Mouse (Mus musculus) stomach, embryonic 16.5 days (tissue): ENCODE measurements around the gene Tnfrsf13c. TPM values are rescaled to one million over a fixed set of nuclear protein-coding genes. Genes with fewer than 3 reads are reported as not detected.

Experiments
- ATAC-seq: fragments of 200-750 bp; cut with Nextera tagmentation; 2 replicates; pipeline ENCODE4 v1.8.0; 2017; ENCODE audit warnings: moderate number of reproducible peaks, moderate TSS enrichment; ENCODE audit not compliant: insufficient read depth, low FRiP score
- H3K27ac ChIP-seq: fragments of 300-500 bp; sonication (generic); 2 replicates; pipeline ENCODE4 v1.5.1; 2014; ENCODE audit warnings: low read length
- H3K27me3 ChIP-seq: fragments of 300-500 bp; sonication (generic); 2 replicates; pipeline ENCODE4 v1.6.1; 2014; ENCODE audit warnings: low read length, control low read depth, mixed read lengths; ENCODE audit not compliant: control insufficient read depth, insufficient read depth
- H3K36me3 ChIP-seq: fragments of 300-500 bp; sonication (generic); 2 replicates; pipeline ENCODE4 v1.6.1; 2014; ENCODE audit warnings: low read length; ENCODE audit not compliant: control insufficient read depth, insufficient read depth
- H3K4me1 ChIP-seq: fragments of 300-500 bp; sonication (generic); 2 replicates; pipeline ENCODE4 v1.6.1; 2014; ENCODE audit warnings: low read length, control low read depth, mixed read lengths; ENCODE audit not compliant: control insufficient read depth, insufficient read depth
- H3K4me2 ChIP-seq: fragments of 300-500 bp; sonication (generic); 2 replicates; pipeline ENCODE4 v1.6.1; 2014; ENCODE audit warnings: low read depth, low read length, mixed read lengths
- H3K4me3 ChIP-seq: fragments of 300-500 bp; sonication (generic); replicated peaks from 2 replicates; pipeline ENCODE4 v1.5.1; 2014; ENCODE audit warnings: mild to moderate bottlenecking, low read length
- H3K9ac ChIP-seq: fragments of 300-500 bp; sonication (generic); 2 replicates; pipeline ENCODE4 v1.6.1; 2014; ENCODE audit warnings: low read length
- H3K9me3 ChIP-seq: fragments of 300-500 bp; sonication (generic); replicated peaks from 2 replicates; pipeline ENCODE4 v1.6.1; 2016; ENCODE audit warnings: low read length, control low read depth; ENCODE audit not compliant: control insufficient read depth
- WGBS: fragments of 180-500 bp; shearing (Covaris S2); extraction: QIAGEN DNeasy Blood & Tissue Kit; methylation state at CpG from one replicate; pipeline ENCODE4 v1.1.7; 2014; 5-methylcytosine and 5-hydroxymethylcytosine counted together
- microRNA counts: library from miRNA; unstranded; fragments of <30 nt; microRNA quantifications from one replicate; lab custom pipeline; 2016
- microRNA-seq: library from miRNA; unstranded; fragments of <30 nt; microRNA quantifications from one replicate; pipeline ENCODE4, GENCODE M21; 2016
- polyA plus RNA-seq: library from polyadenylated mRNA; unstranded; fragments of >200 nt; fragmentation: Nextera tagmentation; extraction: Ambion mirVana; gene quantifications from 2 replicates; pipeline ENCODE4 v1.2.1, GENCODE M21; 2015

The Tnfrsf13c gene
- polyA plus RNA-seq, 1 experiment from 2014 or later, result 0.10 TPM

DNA sequence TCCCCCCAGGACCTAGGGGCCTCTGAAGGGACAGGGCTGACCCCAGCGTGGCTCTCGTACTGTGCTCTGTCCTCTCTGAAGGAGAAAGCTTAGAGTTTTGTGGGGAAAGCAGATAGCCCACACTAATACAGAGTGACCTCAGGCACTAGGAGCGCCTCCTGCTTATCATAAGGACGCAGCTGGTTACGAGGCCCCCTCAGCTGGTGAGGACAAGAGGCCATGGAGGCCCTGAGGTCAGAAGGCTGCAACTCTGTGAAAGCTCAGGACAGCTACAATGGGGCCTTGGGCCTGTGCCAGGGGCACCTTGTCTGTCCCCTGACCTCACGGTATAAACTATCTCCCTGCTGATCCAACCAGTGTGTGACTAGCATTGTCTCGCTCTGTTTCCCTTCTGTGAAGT lies 40.0 kb downstream of the Tnfrsf13c start:
- no peak for ATAC-seq
- peaks cover 62% of the 10 kb centered on the region for H3K36me3 ChIP-seq
- H3K27me3 ChIP-seq, result no peaks in the 10 kb centered on the region
- H3K4me2 ChIP-seq, result no peak overlapping the region
- no peak overlapping the region for H3K9ac ChIP-seq
- no peak overlapping the region for H3K27ac ChIP-seq
- WGBS, result 67% methylated on average over 7 of the region's 7 CpGs
- peaks cover 7% of the 10 kb centered on the region; the same call in 1 of the 2 replicates for H3K9me3 ChIP-seq
- H3K4me1 ChIP-seq, result no peaks in the 10 kb centered on the region
- no peak overlapping the region for H3K4me3 ChIP-seq

DNA sequence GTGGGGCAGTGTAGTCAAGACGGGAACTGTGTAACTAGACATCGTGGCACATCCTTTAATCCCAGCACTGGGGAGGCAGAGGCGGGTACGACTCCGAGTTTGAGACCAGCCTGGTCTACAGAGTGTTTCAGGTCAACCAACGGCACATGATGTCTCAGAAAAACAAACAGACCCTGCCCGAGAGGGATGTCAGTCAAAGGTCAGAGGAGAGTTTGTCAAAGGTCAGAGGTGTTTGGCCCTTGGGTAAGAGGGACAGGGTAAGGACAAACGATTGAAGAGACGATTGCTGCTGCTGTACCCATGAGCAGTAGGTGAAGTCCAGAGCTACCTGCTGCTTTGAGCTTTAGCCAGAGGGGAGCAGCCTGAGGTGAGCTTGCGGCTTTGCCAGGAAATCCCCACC lies 40.6 kb downstream of the Tnfrsf13c start:
- Histone ChIP-seq H3K4me1 (no peaks in the 10 kb centered on the region), H3K4me3 (no peak overlapping the region), H3K9me3 (peaks cover 7% of the 10 kb centered on the region; the same call in 1 of the 2 replicates), H3K4me2 (no peak overlapping the region), H3K27me3 (no peaks in the 10 kb centered on the region), H3K9ac (no peak overlapping the region), H3K36me3 (peaks cover 68% of the 10 kb centered on the region), H3K27ac (no peak overlapping the region)
- ATAC-seq, result no peak
- WGBS, result 63% methylated on average over 10 of the region's 10 CpGs

DNA sequence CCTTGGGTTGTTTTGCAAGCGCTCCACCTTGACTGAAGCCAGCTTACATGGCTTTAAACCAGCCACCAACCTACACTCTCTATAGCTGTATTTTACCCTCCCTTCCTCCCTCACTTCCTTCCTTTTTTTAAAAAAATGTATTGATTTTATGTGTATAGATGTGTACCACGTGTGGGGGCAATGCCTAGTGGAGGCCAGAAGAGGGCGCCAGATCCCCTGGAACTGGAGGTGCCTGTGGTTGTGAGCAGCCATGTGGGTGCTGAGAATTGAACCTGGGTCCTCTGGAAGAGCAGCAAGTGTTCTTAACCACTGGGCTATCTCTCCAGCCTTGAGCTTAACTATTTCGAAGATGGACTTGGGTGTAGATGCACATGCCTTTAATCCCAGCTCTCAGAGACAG lies 41.9 kb downstream of the Tnfrsf13c start:
- H3K4me2 ChIP-seq, result no peak overlapping the region
- no peaks in the 10 kb centered on the region for H3K27me3 ChIP-seq
- no peak overlapping the region for H3K4me3 ChIP-seq
- H3K27ac ChIP-seq, result no peak overlapping the region
- ATAC-seq, result no peak
- H3K4me1 ChIP-seq, result no peaks in the 10 kb centered on the region
- 99% methylated on average over 4 of the region's 4 CpGs for WGBS
- peaks cover 7% of the 10 kb centered on the region; the same call in 1 of the 2 replicates for H3K9me3 ChIP-seq
- no peak overlapping the region for H3K9ac ChIP-seq
- H3K36me3 ChIP-seq, result peaks cover 70% of the 10 kb centered on the region

DNA sequence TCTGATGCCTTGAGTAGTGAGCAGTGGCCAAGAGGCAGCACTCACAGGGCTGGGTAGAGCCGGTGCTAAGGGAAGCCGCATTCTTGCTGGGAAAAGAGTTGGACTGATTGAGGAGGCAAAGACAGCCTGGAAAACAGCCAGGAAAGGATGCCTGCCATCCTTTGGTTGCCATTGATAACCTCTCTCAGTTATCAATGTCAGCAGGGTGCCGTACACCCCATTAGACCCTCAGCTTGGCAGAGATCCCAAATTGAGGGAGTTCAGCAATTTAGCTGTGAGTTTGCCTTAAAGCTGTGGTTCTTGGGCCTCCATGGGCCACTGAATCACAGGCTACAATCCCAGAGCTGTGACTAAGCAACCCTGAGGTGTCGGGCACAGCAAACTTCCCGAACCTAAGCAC lies 43.0 kb downstream of the Tnfrsf13c start:
- no peak overlapping the region for H3K4me3 ChIP-seq

GRCm38 (mm10) chr15:82177743-82178290 lies 46.4 kb downstream of the Tnfrsf13c start:
- Histone ChIP-seq H3K27ac (no peak overlapping the region), H3K4me3 (no peak overlapping the region), H3K9me3 (peaks cover 7% of the 10 kb centered on the region; the same call in 1 of the 2 replicates), H3K27me3 (no peaks in the 10 kb centered on the region), H3K4me2 (no peak overlapping the region), H3K4me1 (no peaks in the 10 kb centered on the region), H3K9ac (no peak overlapping the region), H3K36me3 (peaks cover 77% of the 10 kb centered on the region)
- ATAC-seq, result no peak
- 83% methylated on average over 7 of the region's 7 CpGs for WGBS

More for the DNA sequence above, 43.0 kb downstream of the Tnfrsf13c start:
- no peak overlapping the region for H3K9ac ChIP-seq
- H3K4me1 ChIP-seq, result no peaks in the 10 kb centered on the region
- no peak overlapping the region for H3K4me2 ChIP-seq
- H3K27me3 ChIP-seq, result no peaks in the 10 kb centered on the region
- peaks cover 7% of the 10 kb centered on the region; the same call in 1 of the 2 replicates for H3K9me3 ChIP-seq
- WGBS, result 88% methylated on average over 5 of the region's 5 CpGs
- ATAC-seq, result no peak
- H3K36me3 ChIP-seq, result peaks cover 69% of the 10 kb centered on the region
- no peak overlapping the region for H3K27ac ChIP-seq

DNA sequence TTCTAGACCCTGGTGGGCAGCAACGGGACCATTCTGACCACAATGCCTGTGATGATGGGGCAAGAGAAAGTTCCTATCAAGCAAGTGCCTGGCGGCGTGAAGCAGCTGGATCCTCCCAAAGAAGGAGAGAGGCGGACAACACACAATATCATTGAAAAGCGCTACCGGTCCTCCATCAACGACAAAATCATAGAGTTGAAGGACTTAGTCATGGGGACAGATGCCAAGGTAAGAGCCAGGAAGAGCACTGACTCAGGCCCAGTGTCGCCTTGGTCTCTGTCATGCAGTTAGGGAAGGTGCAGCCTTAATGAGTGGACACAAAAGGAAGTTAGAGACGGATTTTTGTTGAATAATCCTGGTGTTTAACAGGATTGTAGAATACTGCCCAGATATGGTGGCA lies 49.1 kb downstream of the Tnfrsf13c start:
- H3K9ac ChIP-seq, result no peak overlapping the region
- H3K36me3 ChIP-seq, result peaks cover 58% of the 10 kb centered on the region
- 97% methylated on average over 9 of the region's 9 CpGs for WGBS
- no peak for ATAC-seq
- H3K4me2 ChIP-seq, result no peak overlapping the region
- H3K27me3 ChIP-seq, result no peaks in the 10 kb centered on the region
- no peak overlapping the region for H3K4me3 ChIP-seq
- no peaks in the 10 kb centered on the region for H3K4me1 ChIP-seq
- no peaks in the 10 kb centered on the region for H3K9me3 ChIP-seq
- no peak overlapping the region for H3K27ac ChIP-seq

DNA sequence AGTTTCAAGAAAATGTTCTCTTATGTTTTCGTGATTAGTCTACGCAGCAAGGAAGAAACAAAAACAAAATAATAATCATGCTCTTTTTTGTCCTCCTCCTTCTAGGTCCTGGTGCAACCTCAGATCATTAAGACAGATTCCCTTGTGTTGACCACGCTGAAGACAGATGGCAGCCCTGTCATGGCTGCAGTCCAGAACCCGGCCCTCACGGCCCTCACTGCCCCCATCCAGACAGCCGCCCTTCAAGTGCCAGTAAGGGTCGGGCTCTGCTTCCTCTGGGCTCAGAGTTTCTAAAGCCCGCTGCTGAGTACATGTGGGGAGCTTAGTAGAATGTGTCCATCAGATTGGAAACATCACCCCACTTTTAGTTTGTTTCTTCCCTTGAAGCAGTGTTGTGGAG lies 51.5 kb downstream of the Tnfrsf13c start:
- H3K9me3 ChIP-seq, result no peaks in the 10 kb centered on the region
- H3K27ac ChIP-seq, result no peak overlapping the region
- peaks cover 9% of the 10 kb centered on the region for H3K4me1 ChIP-seq
- no peak overlapping the region for H3K4me2 ChIP-seq
- WGBS, result 76% methylated on average over 8 of the region's 8 CpGs
- ATAC-seq, result no peak
- H3K4me3 ChIP-seq, result no peak overlapping the region
- H3K9ac ChIP-seq, result no peak overlapping the region
- no peaks in the 10 kb centered on the region for H3K27me3 ChIP-seq
- peaks cover 39% of the 10 kb centered on the region for H3K36me3 ChIP-seq

MicroRNAs encoded within 50 kb of the gene (microRNA counts, 519-probe panel; counts per million panel counts)
- 2,271 counts per million, percentile 48 among the panel's probes with 10 or more counts for microRNA mmu-miR-33 (lab: Ali Mortazavi, UCI)

Small RNA genes within 50 kb of the gene (microRNA-seq; reads per million reads assigned to microRNA genes)
- 114 reads per million, percentile 56 among the genes with 10 or more reads in this experiment for gene Mir33

Other genes starting within 250 kb of the Tnfrsf13c start
- not detected in 2 replicates for gene 1700029P11Rik, start 243.8 kb downstream of the Tnfrsf13c start, polyA plus RNA-seq
- 71.9 and 72.2 TPM in 2 replicates for gene Xrcc6, start 236.5 kb downstream of the Tnfrsf13c start, polyA plus RNA-seq
- gene Desi1, start 190.5 kb downstream of the Tnfrsf13c start, polyA plus RNA-seq, result 18.6 and 19.8 TPM in 2 replicates
- gene Snu13, start 176.8 kb downstream of the Tnfrsf13c start, polyA plus RNA-seq, result 209 and 251 TPM in 2 replicates
- gene 4930407I10Rik, start 165.2 kb downstream of the Tnfrsf13c start, polyA plus RNA-seq, result not detected in 2 replicates
- 0.03 TPM in 1 of 2 replicates, not detected in the other for gene Mei1, start 154.4 kb downstream of the Tnfrsf13c start, polyA plus RNA-seq
- gene Ccdc134, start 96.4 kb downstream of the Tnfrsf13c start, polyA plus RNA-seq, result 15.9 and 17.2 TPM in 2 replicates
- 161 and 169 TPM in 2 replicates for gene Srebf2, start 77.2 kb downstream of the Tnfrsf13c start, polyA plus RNA-seq
- gene Shisa8, start 11.6 kb downstream of the Tnfrsf13c start, polyA plus RNA-seq, result not detected in 2 replicates
- gene Cenpm, start 20.4 kb upstream of the Tnfrsf13c start, polyA plus RNA-seq, result 44.4 and 51.6 TPM in 2 replicates
- not detected in 2 replicates for gene 1500009C09Rik, start 28.0 kb upstream of the Tnfrsf13c start, polyA plus RNA-seq
- 6.1 and 6.8 TPM in 2 replicates for gene Sept3, start 50.5 kb upstream of the Tnfrsf13c start, polyA plus RNA-seq
- gene Wbp2nl, start 74.6 kb upstream of the Tnfrsf13c start, polyA plus RNA-seq, result 0.09 and 0.26 TPM in 2 replicates
- gene Naga, start 114.6 kb upstream of the Tnfrsf13c start, polyA plus RNA-seq, result 99.0 and 116 TPM in 2 replicates
- 17.5 and 18.3 TPM in 2 replicates for gene Pheta2, start 114.6 kb upstream of the Tnfrsf13c start, polyA plus RNA-seq
- 278 and 284 TPM in 2 replicates for gene Smdt1, start 114.6 kb upstream of the Tnfrsf13c start, polyA plus RNA-seq
- gene Ndufa6, start 130.0 kb upstream of the Tnfrsf13c start, polyA plus RNA-seq, result 352 and 428 TPM in 2 replicates
- 12.6 and 16.4 TPM in 2 replicates for gene Cyp2d22, start 155.9 kb upstream of the Tnfrsf13c start, polyA plus RNA-seq
- not detected in 2 replicates for gene Cyp2d11, start 169.7 kb upstream of the Tnfrsf13c start, polyA plus RNA-seq
- 1.8 and 2.6 TPM in 2 replicates for gene Cyp2d10, start 182.8 kb upstream of the Tnfrsf13c start, polyA plus RNA-seq
- gene Cyp2d9, start 209.1 kb upstream of the Tnfrsf13c start, polyA plus RNA-seq, result 0.39 TPM in 1 of 2 replicates, not detected in the other